Mouse (Mus musculus) intestine, embryonic 14.5 days (tissue): ENCODE data around the gene Lhx5. TPM values are rescaled to one million over a fixed set of nuclear protein-coding genes. Genes with fewer than 3 reads are reported as not detected.

Experiments
- ATAC-seq: fragments of 200-750 bp; cut with Nextera tagmentation; replicated peaks from 2 replicates; pipeline ENCODE4 v1.8.0; 2017; ENCODE audit warnings: low read depth, moderate number of reproducible peaks, moderate TSS enrichment, moderate library complexity; ENCODE audit not compliant: low FRiP score, low TSS enrichment
- DNase-seq: peaks from one replicate; pipeline ENCODE4 v3.0.0-alpha.2; 2018; ENCODE audit warnings: low spot score
- H3K27ac ChIP-seq: fragments of 300-500 bp; sonication (generic); 2 replicates; pipeline ENCODE4 v1.5.1; 2014; ENCODE audit warnings: low read depth, mild to moderate bottlenecking, control low read depth
- H3K27me3 ChIP-seq: fragments of 300-500 bp; sonication (generic); replicated peaks from 2 replicates; pipeline ENCODE4 v1.6.1; 2014; ENCODE audit warnings: low read length, control low read depth; ENCODE audit not compliant: control insufficient read depth, insufficient read depth
- H3K36me3 ChIP-seq: fragments of 300-500 bp; sonication (generic); 2 replicates; pipeline ENCODE4 v1.6.1; 2014; ENCODE audit warnings: low read length, control low read depth; ENCODE audit not compliant: control insufficient read depth, insufficient read depth
- H3K4me1 ChIP-seq: fragments of 300-500 bp; sonication (generic); replicated peaks from 2 replicates; pipeline ENCODE4 v1.6.1; 2014; ENCODE audit warnings: low read length, control low read depth, mixed read lengths; ENCODE audit not compliant: control insufficient read depth, insufficient read depth
- H3K4me2 ChIP-seq: fragments of 300-500 bp; sonication (generic); 2 replicates; pipeline ENCODE4 v1.6.1; 2014; ENCODE audit warnings: low read length
- H3K4me3 ChIP-seq: fragments of 300-500 bp; sonication (generic); 2 replicates; pipeline ENCODE4 v1.5.1; 2014; ENCODE audit warnings: low read depth, low read length, control low read depth, mixed read lengths
- H3K9ac ChIP-seq: fragments of 300-500 bp; sonication (generic); 2 replicates; pipeline ENCODE4 v1.6.1; 2014; ENCODE audit warnings: mild to moderate bottlenecking, low read length
- H3K9me3 ChIP-seq: fragments of 300-500 bp; sonication (generic); 2 replicates; pipeline ENCODE4 v1.6.1; 2016; ENCODE audit warnings: low read length, control low read depth; ENCODE audit not compliant: control insufficient read depth
- WGBS: fragments of 180-500 bp; shearing (Covaris S2); extraction: QIAGEN DNeasy Blood & Tissue Kit; methylation state at CpG from one replicate; pipeline ENCODE4 v1.1.7; 2014; 5-methylcytosine and 5-hydroxymethylcytosine counted together
- polyA plus RNA-seq: library from polyadenylated mRNA; unstranded; fragments of >200 nt; fragmentation: Nextera tagmentation; extraction: Ambion mirVana; gene quantifications from 2 replicates; pipeline ENCODE4 v1.2.1, GENCODE M21; 2014

The Lhx5 gene
- polyA plus RNA-seq, 1 experiment from 2014 or later, result not detected

- no peak overlapping the region for H3K4me2 ChIP-seq
- H3K9me3 ChIP-seq, result no peaks in the 10 kb centered on the region
- DNase-seq, result peak; percentile 53
- peaks cover 96% of the 10 kb centered on the region for H3K27me3 ChIP-seq
- 0 out of 2 replicates have a peak, but pooled peaks cover 3% of the 10 kb centered on the region for H3K4me1 ChIP-seq
- no peak overlapping the region for H3K27ac ChIP-seq
- no peak overlapping the region for H3K4me3 ChIP-seq
- ATAC-seq, result no peak
- H3K9ac ChIP-seq, result no peak overlapping the region
- 3% methylated on average over 21 of the region's 21 CpGs for WGBS
- H3K36me3 ChIP-seq, result no peaks in the 10 kb centered on the region
Observed at GRCm38 (mm10) chr5:120428189-120428838, 3.2 kb upstream of the Lhx5 start.

- no peak overlapping the region for H3K4me3 ChIP-seq
- ATAC-seq, result no peak
- H3K27me3 ChIP-seq, result peaks cover 96% of the 10 kb centered on the region
- no peaks in the 10 kb centered on the region for H3K36me3 ChIP-seq
- no peaks in the 10 kb centered on the region for H3K9me3 ChIP-seq
- H3K9ac ChIP-seq, result no peak overlapping the region
- WGBS, result 0% methylated on average over 5 of the region's 6 CpGs
- no peak overlapping the region for H3K27ac ChIP-seq
- no peak for DNase-seq
- 0 out of 2 replicates have a peak, but pooled peaks cover 3% of the 10 kb centered on the region for H3K4me1 ChIP-seq
- no peak overlapping the region for H3K4me2 ChIP-seq
Observed at GRCm38 (mm10) chr5:120428990-120429389, 2.5 kb upstream of the Lhx5 start.

- WGBS, result 10% methylated on average over 6 of the region's 6 CpGs
- Histone ChIP-seq H3K4me2 (no peak overlapping the region), H3K4me3 (no peak overlapping the region), H3K9ac (no peak overlapping the region), H3K4me1 (0 out of 2 replicates have a peak, but pooled peaks cover 3% of the 10 kb centered on the region), H3K36me3 (no peaks in the 10 kb centered on the region), H3K27ac (no peak overlapping the region), H3K27me3 (peaks cover 96% of the 10 kb centered on the region), H3K9me3 (no peaks in the 10 kb centered on the region)
- peak; percentile 53 for DNase-seq
- ATAC-seq, result no peak
Observed at GRCm38 (mm10) chr5:120429692-120430091, 1.8 kb upstream of the Lhx5 start.

- ATAC-seq (no peak), DNase-seq (peak; percentile 70)
- 0 out of 2 replicates have a peak, but pooled peaks cover 3% of the 10 kb centered on the region for H3K4me1 ChIP-seq
- no peaks in the 10 kb centered on the region for H3K36me3 ChIP-seq
- no peak overlapping the region for H3K9ac ChIP-seq
- H3K4me3 ChIP-seq, result no peak overlapping the region
- H3K9me3 ChIP-seq, result no peaks in the 10 kb centered on the region
- H3K27me3 ChIP-seq, result peaks cover 98% of the 10 kb centered on the region
- H3K4me2 ChIP-seq, result no peak overlapping the region
- WGBS, result 1% methylated on average over 30 of the region's 30 CpGs
- no peak overlapping the region for H3K27ac ChIP-seq
Observed at GRCm38 (mm10) chr5:120431001-120431583, 407 bp upstream of the Lhx5 start.

- DNase-seq (no peak), ATAC-seq (no peak)
- Histone ChIP-seq H3K27ac (no peak overlapping the region), H3K9me3 (no peaks in the 10 kb centered on the region), H3K4me3 (no peak overlapping the region), H3K4me2 (no peak overlapping the region), H3K4me1 (0 out of 2 replicates have a peak, but pooled peaks cover 3% of the 10 kb centered on the region), H3K27me3 (peaks cover 98% of the 10 kb centered on the region), H3K9ac (no peak overlapping the region), H3K36me3 (no peaks in the 10 kb centered on the region)
- WGBS, result 3% methylated on average over 9 of the region's 9 CpGs
Observed at GRCm38 (mm10) chr5:120432486-120433015, 1.1 kb downstream of the Lhx5 start.

GRCm38 (mm10) chr5:120433135-120433760 lies 1.7 kb downstream of the Lhx5 start:
- WGBS, result 3% methylated on average over 13 of the region's 13 CpGs
- no peak for DNase-seq
- H3K9ac ChIP-seq, result no peak overlapping the region
- no peaks in the 10 kb centered on the region for H3K36me3 ChIP-seq
- H3K4me2 ChIP-seq, result no peak overlapping the region
- H3K4me1 ChIP-seq, result 0 out of 2 replicates have a peak, but pooled peaks cover 6% of the 10 kb centered on the region
- no peak overlapping the region for H3K27ac ChIP-seq
- H3K27me3 ChIP-seq, result peaks cover 98% of the 10 kb centered on the region
- H3K9me3 ChIP-seq, result no peaks in the 10 kb centered on the region
- H3K4me3 ChIP-seq, result no peak overlapping the region
- ATAC-seq, result no peak

GRCm38 (mm10) chr5:120434231-120434735 lies 2.8 kb downstream of the Lhx5 start:
- H3K4me3 ChIP-seq, result no peak overlapping the region
- no peak overlapping the region for H3K9ac ChIP-seq
- ATAC-seq, result no peak
- peaks cover 100% of the 10 kb centered on the region for H3K27me3 ChIP-seq
- 3% methylated on average over 21 of the region's 21 CpGs for WGBS
- no peaks in the 10 kb centered on the region for H3K9me3 ChIP-seq
- DNase-seq, result no peak
- no peaks in the 10 kb centered on the region for H3K36me3 ChIP-seq
- 0 out of 2 replicates have a peak, but pooled peaks cover 6% of the 10 kb centered on the region for H3K4me1 ChIP-seq
- H3K27ac ChIP-seq, result no peak overlapping the region
- no peak overlapping the region for H3K4me2 ChIP-seq

- DNase-seq (peak; percentile 66), ATAC-seq (no peak)
- Histone ChIP-seq H3K4me1 (peaks cover 6% of the 10 kb centered on the region; the same call in 1 of the 2 replicates), H3K27me3 (peaks cover 100% of the 10 kb centered on the region), H3K9ac (no peak overlapping the region), H3K4me3 (no peak overlapping the region; the same call in 1 of the 2 replicates), H3K4me2 (no peak overlapping the region), H3K27ac (no peak overlapping the region), H3K36me3 (no peaks in the 10 kb centered on the region), H3K9me3 (no peaks in the 10 kb centered on the region)
- WGBS, result under 1% methylated on average over 44 of the region's 44 CpGs
Observed at GRCm38 (mm10) chr5:120435006-120435681, 3.6 kb downstream of the Lhx5 start.
